Mouse (Mus musculus) forebrain, embryonic 12.5 days (tissue): ENCODE measurements around the gene 1700029P11Rik. TPM values are rescaled to one million over a fixed set of nuclear protein-coding genes. Genes with fewer than 3 reads are reported as not detected.

Experiments used
- ATAC-seq: fragments of 200-750 bp; cut with Nextera tagmentation; 2 replicates; pipeline ENCODE4 v1.8.0; 2017; ENCODE audit warnings: moderate TSS enrichment; ENCODE audit not compliant: low FRiP score
- H3K27ac ChIP-seq: fragments of 300-500 bp; sonication (generic); 2 replicates; pipeline ENCODE4 v1.5.1; 2016; ENCODE audit warnings: mild to moderate bottlenecking
- H3K27me3 ChIP-seq: fragments of 300-500 bp; sonication (generic); 2 replicates; pipeline ENCODE4 v1.6.1; 2016; ENCODE audit warnings: mild to moderate bottlenecking
- H3K36me3 ChIP-seq: fragments of 300-500 bp; sonication (generic); replicated peaks from 2 replicates; pipeline ENCODE4 v1.6.1; 2016; ENCODE audit warnings: mild to moderate bottlenecking
- H3K4me1 ChIP-seq: fragments of 300-500 bp; sonication (generic); 2 replicates; pipeline ENCODE4 v1.6.1; 2016
- H3K4me2 ChIP-seq: fragments of 300-500 bp; sonication (generic); 2 replicates; pipeline ENCODE4 v1.6.1; 2016; ENCODE audit warnings: mild to moderate bottlenecking, moderate library complexity
- H3K4me3 ChIP-seq: fragments of 300-500 bp; sonication (generic); replicated peaks from 2 replicates; pipeline ENCODE4 v1.5.1; 2016; ENCODE audit warnings: mild to moderate bottlenecking
- H3K9ac ChIP-seq: fragments of 300-500 bp; sonication (generic); 2 replicates; pipeline ENCODE4 v1.6.1; 2016; ENCODE audit warnings: mild to moderate bottlenecking
- H3K9me3 ChIP-seq: fragments of 300-500 bp; sonication (generic); 2 replicates; pipeline ENCODE4 v1.6.1; 2016
- WGBS: fragments of 180-500 bp; shearing (Covaris S2); methylation state at CpG from one replicate; pipeline ENCODE4 v1.1.7; 2016; 5-methylcytosine and 5-hydroxymethylcytosine counted together
- polyA plus RNA-seq: library from polyadenylated mRNA; unstranded; fragments of >200 nt; fragmentation: Nextera tagmentation; extraction: Ambion mirVana; gene quantifications from 2 replicates; pipeline ENCODE4 v1.2.1, GENCODE M21; 2016

The 1700029P11Rik gene
- polyA plus RNA-seq, 1 experiment from 2014 or later: not detected

GRCm38 (mm10) chr15:81943176-81943749, 37.1 kb upstream of the 1700029P11Rik start:
- H3K9me3 ChIP-seq: no peaks in the 10 kb centered on the region
- H3K4me3 ChIP-seq: no peak overlapping the region
- peak overlapping the region; percentile 10; the same call in 1 of the 2 replicates for H3K4me2 ChIP-seq
- no peaks in the 10 kb centered on the region for H3K27me3 ChIP-seq
- H3K27ac ChIP-seq: 0 out of 2 replicates have a peak overlapping the region, but pooled peaks have one; percentile 14
- H3K36me3 ChIP-seq: peaks cover 9% of the 10 kb centered on the region
- H3K4me1 ChIP-seq: peaks cover 21% of the 10 kb centered on the region
- ATAC-seq: peak; percentile 36; the same call in 1 of the 2 replicates
- WGBS: 13% methylated on average over 9 of the region's 9 CpGs
- H3K9ac ChIP-seq: no peak overlapping the region; the same call in 1 of the 2 replicates

GRCm38 (mm10) chr15:81949076-81949475, 31.3 kb upstream of the 1700029P11Rik start:
- H3K27me3 ChIP-seq: no peaks in the 10 kb centered on the region
- H3K27ac ChIP-seq: no peak overlapping the region

GRCm38 (mm10) chr15:81949476-81950131, 30.7 kb upstream of the 1700029P11Rik start:
- no peaks in the 10 kb centered on the region for H3K9me3 ChIP-seq
- H3K36me3 ChIP-seq: peaks cover 45% of the 10 kb centered on the region
- WGBS: 81% methylated on average over 11 of the region's 11 CpGs
- no peaks in the 10 kb centered on the region for H3K4me1 ChIP-seq
- H3K9ac ChIP-seq: no peak overlapping the region
- no peak overlapping the region for H3K27ac ChIP-seq
- no peak for ATAC-seq
- H3K4me3 ChIP-seq: no peak overlapping the region
- H3K27me3 ChIP-seq: no peaks in the 10 kb centered on the region
- H3K4me2 ChIP-seq: no peak overlapping the region

More at GRCm38 (mm10) chr15:81949076-81949475, 31.3 kb upstream of the 1700029P11Rik start:
- no peaks in the 10 kb centered on the region for H3K9me3 ChIP-seq
- no peak overlapping the region for H3K9ac ChIP-seq
- ATAC-seq: no peak
- H3K4me3 ChIP-seq: no peak overlapping the region
- WGBS: 91% methylated on average over 10 of the region's 10 CpGs
- no peak overlapping the region for H3K4me2 ChIP-seq
- H3K36me3 ChIP-seq: peaks cover 41% of the 10 kb centered on the region
- no peaks in the 10 kb centered on the region for H3K4me1 ChIP-seq

GRCm38 (mm10) chr15:81950716-81951115, 29.6 kb upstream of the 1700029P11Rik start:
- Histone ChIP-seq H3K9me3 (no peaks in the 10 kb centered on the region), H3K4me1 (no peaks in the 10 kb centered on the region), H3K4me2 (no peak overlapping the region), H3K9ac (no peak overlapping the region), H3K27ac (no peak overlapping the region), H3K27me3 (no peaks in the 10 kb centered on the region), H3K36me3 (peaks cover 55% of the 10 kb centered on the region), H3K4me3 (no peak overlapping the region)
- WGBS: 82% methylated on average over 5 of the region's 5 CpGs
- ATAC-seq: no peak

- H3K27ac ChIP-seq: no peak overlapping the region
- ATAC-seq: no peak
- no peaks in the 10 kb centered on the region for H3K27me3 ChIP-seq
- peaks cover 55% of the 10 kb centered on the region for H3K36me3 ChIP-seq
- no peaks in the 10 kb centered on the region for H3K4me1 ChIP-seq
- no peak overlapping the region for H3K4me3 ChIP-seq
- H3K4me2 ChIP-seq: no peak overlapping the region
- 91% methylated on average over 9 of the region's 9 CpGs for WGBS
- no peaks in the 10 kb centered on the region for H3K9me3 ChIP-seq
- H3K9ac ChIP-seq: no peak overlapping the region
Measured at GRCm38 (mm10) chr15:81951159-81951558, 29.2 kb upstream of the 1700029P11Rik start.

- H3K4me2 ChIP-seq: no peak overlapping the region
- H3K9ac ChIP-seq: no peak overlapping the region
- H3K27ac ChIP-seq: no peak overlapping the region
- WGBS: 88% methylated on average over 4 of the region's 4 CpGs
- H3K36me3 ChIP-seq: peaks cover 47% of the 10 kb centered on the region
- no peak overlapping the region for H3K4me3 ChIP-seq
- no peak for ATAC-seq
- H3K9me3 ChIP-seq: no peaks in the 10 kb centered on the region
- H3K27me3 ChIP-seq: no peaks in the 10 kb centered on the region
- H3K4me1 ChIP-seq: no peaks in the 10 kb centered on the region
Measured at GRCm38 (mm10) chr15:81952310-81952709, 28.0 kb upstream of the 1700029P11Rik start.

- Histone ChIP-seq H3K36me3 (peaks cover 45% of the 10 kb centered on the region), H3K27ac (no peak overlapping the region), H3K9ac (no peak overlapping the region), H3K9me3 (no peaks in the 10 kb centered on the region), H3K4me3 (no peak overlapping the region), H3K27me3 (no peaks in the 10 kb centered on the region), H3K4me2 (no peak overlapping the region), H3K4me1 (no peaks in the 10 kb centered on the region)
- WGBS: 96% methylated on average over 9 of the region's 9 CpGs
- no peak for ATAC-seq
Measured at GRCm38 (mm10) chr15:81954151-81954583, 26.2 kb upstream of the 1700029P11Rik start.

GRCm38 (mm10) chr15:81954716-81955115, 25.6 kb upstream of the 1700029P11Rik start:
- no peak overlapping the region for H3K9ac ChIP-seq
- H3K4me2 ChIP-seq: no peak overlapping the region
- 95% methylated on average over 6 of the region's 6 CpGs for WGBS
- peaks cover 40% of the 10 kb centered on the region for H3K36me3 ChIP-seq
- H3K4me1 ChIP-seq: no peaks in the 10 kb centered on the region; the same call in 1 of the 2 replicates
- no peak overlapping the region for H3K27ac ChIP-seq
- H3K4me3 ChIP-seq: no peak overlapping the region
- no peaks in the 10 kb centered on the region for H3K9me3 ChIP-seq
- no peaks in the 10 kb centered on the region for H3K27me3 ChIP-seq
- no peak for ATAC-seq

GRCm38 (mm10) chr15:81955414-81955813, 24.9 kb upstream of the 1700029P11Rik start:
- H3K9ac ChIP-seq: no peak overlapping the region
- H3K4me1 ChIP-seq: peaks cover 3% of the 10 kb centered on the region; the same call in 1 of the 2 replicates
- H3K4me2 ChIP-seq: no peak overlapping the region
- WGBS: 93% methylated on average over 15 of the region's 15 CpGs
- ATAC-seq: no peak
- no peak overlapping the region for H3K27ac ChIP-seq
- H3K9me3 ChIP-seq: no peaks in the 10 kb centered on the region
- H3K36me3 ChIP-seq: peaks cover 39% of the 10 kb centered on the region
- no peak overlapping the region for H3K4me3 ChIP-seq
- no peaks in the 10 kb centered on the region for H3K27me3 ChIP-seq

- ATAC-seq: no peak
- Histone ChIP-seq H3K27me3 (no peaks in the 10 kb centered on the region), H3K4me1 (peaks cover 3% of the 10 kb centered on the region; the same call in 1 of the 2 replicates), H3K36me3 (peaks cover 28% of the 10 kb centered on the region), H3K4me3 (no peak overlapping the region), H3K4me2 (no peak overlapping the region), H3K9me3 (no peaks in the 10 kb centered on the region), H3K9ac (no peak overlapping the region), H3K27ac (no peak overlapping the region)
- 53% methylated on average over 8 of the region's 8 CpGs for WGBS
Measured at GRCm38 (mm10) chr15:81956457-81956856, 23.9 kb upstream of the 1700029P11Rik start.

- 85% methylated on average over 11 of the region's 11 CpGs for WGBS
- Histone ChIP-seq H3K9ac (no peak overlapping the region), H3K27ac (no peak overlapping the region), H3K36me3 (peaks cover 17% of the 10 kb centered on the region), H3K4me3 (no peak overlapping the region), H3K27me3 (no peaks in the 10 kb centered on the region), H3K9me3 (no peaks in the 10 kb centered on the region), H3K4me1 (peaks cover 3% of the 10 kb centered on the region; the same call in 1 of the 2 replicates), H3K4me2 (no peak overlapping the region)
- ATAC-seq: no peak
Measured at GRCm38 (mm10) chr15:81957598-81957997, 22.7 kb upstream of the 1700029P11Rik start.

GRCm38 (mm10) chr15:81958906-81959305, 21.4 kb upstream of the 1700029P11Rik start:
- Histone ChIP-seq H3K27me3 (no peaks in the 10 kb centered on the region), H3K9me3 (no peaks in the 10 kb centered on the region), H3K9ac (no peak overlapping the region), H3K4me2 (no peak overlapping the region), H3K36me3 (peaks cover 14% of the 10 kb centered on the region), H3K4me3 (no peak overlapping the region), H3K27ac (no peak overlapping the region), H3K4me1 (peaks cover 3% of the 10 kb centered on the region; the same call in 1 of the 2 replicates)
- ATAC-seq: no peak
- 89% methylated on average over 3 of the region's 3 CpGs for WGBS
